ENCODE assay signal across 27 mouse cellular contexts in the genomic region with DNA sequence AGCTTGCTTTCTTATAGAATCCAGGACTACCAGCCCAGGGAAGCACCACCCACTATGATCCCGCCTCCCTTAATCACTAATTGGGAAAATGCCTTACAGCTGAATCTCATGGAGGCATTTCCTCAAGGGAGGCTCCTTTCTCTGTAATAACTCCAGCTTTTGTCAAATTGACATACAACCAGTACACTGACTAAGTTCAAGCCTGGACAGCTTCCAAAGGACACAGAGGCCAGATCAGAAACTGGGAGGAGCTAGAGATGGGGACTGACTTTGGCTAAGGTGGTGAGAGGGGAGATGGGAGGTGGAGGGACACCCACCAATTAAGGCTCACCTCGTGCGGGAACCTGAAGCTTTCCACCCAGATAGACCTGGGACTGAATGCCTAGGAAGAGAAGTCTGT. TPM values are rescaled to one million over a fixed set of nuclear protein-coding genes. Genes with fewer than 3 reads are reported as not detected.
DNase-seq lines count a peak whose midpoint lies in the region; ATAC-seq lines count a peak whose summit lies in the region.
"Had no signal": no experiment of that assay in that cellular context is flagged by ENCODE, and none has a peak within 500 bp of the region (broad histone marks: within the 10 kb centered on the region; RNA-seq: fewer than 3 reads in every experiment).

No protein-coding gene starts in this region.

- no peaks in the 10 kb centered on the region for H3K9me3 ChIP-seq in embryonic facial prominence, embryonic 11.5 days (replicated peaks; ENCODE audit: control insufficient read depth, low read length)
- no peaks in the 10 kb centered on the region for H3K9me3 ChIP-seq in embryonic facial prominence, embryonic 10.5 days
- H3K9me3 ChIP-seq: embryonic facial prominence, embryonic 13.5 days; embryonic facial prominence, embryonic 15.5 days; forebrain, embryonic 10.5 days; forebrain, embryonic 12.5 days; G1E had no signal

- H3K36me3 ChIP-seq in embryonic facial prominence, embryonic 11.5 days (replicated peaks; ENCODE audit: control insufficient read depth, insufficient read depth, low read depth, low read length), result no peaks in the 10 kb centered on the region
- H3K36me3 ChIP-seq in embryonic facial prominence, embryonic 10.5 days (replicated peaks), result no peaks in the 10 kb centered on the region
- H3K36me3 ChIP-seq: embryonic facial prominence, embryonic 13.5 days; embryonic facial prominence, embryonic 15.5 days; forebrain, embryonic 10.5 days; forebrain, embryonic 12.5 days; G1E had no signal

- H3K27ac ChIP-seq in embryonic facial prominence, embryonic 11.5 days (replicated peaks; ENCODE audit: low read depth, low read length), result no peak overlapping the region
- no peak overlapping the region for H3K27ac ChIP-seq in embryonic facial prominence, embryonic 10.5 days (replicated peaks)
- H3K27ac ChIP-seq: embryonic facial prominence, embryonic 13.5 days; embryonic facial prominence, embryonic 15.5 days; forebrain, embryonic 10.5 days; forebrain, embryonic 12.5 days; gastrocnemius, adult 2 months had no signal

- no peak overlapping the region for H3K4me2 ChIP-seq in embryonic facial prominence, embryonic 11.5 days (ENCODE audit: low read depth, low read length)
- H3K4me2 ChIP-seq: embryonic facial prominence, embryonic 13.5 days; embryonic facial prominence, embryonic 15.5 days; forebrain, embryonic 12.5 days had no signal

- no peak for ATAC-seq in embryonic facial prominence, embryonic 11.5 days (replicated peaks; ENCODE audit: insufficient number of reproducible peaks, low FRiP score, low TSS enrichment, low read depth)
- ATAC-seq: activated CD4-positive, CD25-positive, alpha-beta regulatory T cell, adult 4 months; CD4-positive, CD25-positive, alpha-beta regulatory T cell, adult 4 months; forebrain, embryonic 14.5 days; forebrain, embryonic 16.5 days; Patski had no signal

- 53% methylated on average over 3 of the region's 3 CpGs for whole genome bisulfite sequencing in embryonic facial prominence, embryonic 11.5 days
- WGBS in embryonic facial prominence, embryonic 10.5 days, result 73% methylated on average over 3 of the region's 3 CpGs

- H3K9ac ChIP-seq in embryonic facial prominence, embryonic 11.5 days (replicated peaks; ENCODE audit: low read length), result no peak overlapping the region
- H3K9ac ChIP-seq: embryonic facial prominence, embryonic 13.5 days; embryonic facial prominence, embryonic 15.5 days; forebrain, embryonic 12.5 days had no signal

- H3K27me3 ChIP-seq in embryonic facial prominence, embryonic 11.5 days (ENCODE audit: control insufficient read depth, insufficient read depth, low read length), result no peaks in the 10 kb centered on the region
- H3K27me3 ChIP-seq in embryonic facial prominence, embryonic 10.5 days (replicated peaks; ENCODE audit: low read depth, poor library complexity, severe bottlenecking), result no peaks in the 10 kb centered on the region
- H3K27me3 ChIP-seq: CH12.LX; embryonic facial prominence, embryonic 13.5 days; embryonic facial prominence, embryonic 15.5 days had no signal

- H3K4me1 ChIP-seq in embryonic facial prominence, embryonic 11.5 days (ENCODE audit: control insufficient read depth, insufficient read depth, low read length), result no peaks in the 10 kb centered on the region
- peaks cover 19% of the 10 kb centered on the region for H3K4me1 ChIP-seq in embryonic facial prominence, embryonic 10.5 days
- H3K4me1 ChIP-seq: forebrain, embryonic 12.5 days had no signal

- H3K4me3 ChIP-seq in embryonic facial prominence, embryonic 11.5 days (ENCODE audit: low read depth, low read length), result no peak overlapping the region
- H3K4me3 ChIP-seq in embryonic facial prominence, embryonic 10.5 days, result no peak overlapping the region
- H3K4me3 ChIP-seq: embryonic facial prominence, embryonic 13.5 days; embryonic facial prominence, embryonic 15.5 days; erythroblast, embryonic 14.5 days; forebrain, embryonic 10.5 days; forebrain, embryonic 12.5 days; gastrocnemius, adult 2 months had no signal

- DNase-seq in embryonic facial prominence, embryonic 11.5 days (ENCODE audit: low spot score), result peak; percentile 20
- DNase-seq in embryonic facial prominence, embryonic 10.5 days (ENCODE audit: low spot score), result no peak
- DNase-seq in NIH3T3 (ENCODE audit: low read depth) (peak; percentile 37), MN1 (ENCODE audit: low spot score) (no peak)
- no peak for DNase-seq in cerebellum, adult 11 months
- DNase-seq: adrenal gland, adult 8-10 months; adrenal gland, postnatal 25 days; B cell, adult 2 months; cerebellum, adult 11-12 months; cerebellum, adult 2 months; cerebellum, adult 9-11 months; cerebellum, postnatal 14 days; cerebellum, postnatal 36 days; embryo, embryonic 11 days; gastrocnemius, adult 2 months had no signal

RNA-seq across cellular contexts. Expression of gene Crhr1, which starts 37.5 kb away (rescaled TPM):
- 0.14 and 0.31 TPM in 2 replicates for polyA plus RNA-seq in embryonic facial prominence, embryonic 11.5 days (2014; fragmentation: Nextera tagmentation; extraction: Ambion mirVana)
- polyA plus RNA-seq in embryonic facial prominence, embryonic 10.5 days (2016; fragmentation: Nextera tagmentation; extraction: Ambion mirVana), result 0.23 and 0.30 TPM in 2 replicates
- polyA plus RNA-seq: activated CD4-positive, CD25-positive, alpha-beta regulatory T cell, adult 4 months; CD4-positive, CD25-positive, alpha-beta regulatory T cell, adult 4 months; erythroblast, embryonic 14.5 days; G1E; Patski had no signal

Comparison
In these comparisons a context has a peak if more than half of its experiments do, and no peak if none do; other contexts are left out.
1. DNase-seq: peak in embryonic facial prominence, embryonic 11.5 days (single experiment) and NIH3T3 (single experiment); none in embryonic facial prominence, embryonic 10.5 days (single experiment), MN1 (single experiment) and cerebellum, adult 11 months (single experiment).